Mouse (Mus musculus): ENCODE measurements around the gene Grin2b. TPM values are rescaled to one million over a fixed set of nuclear protein-coding genes. Genes with fewer than 3 reads are reported as not detected.

The Grin2b gene
- total and polyA plus RNA-seq, 3 experiments = not detected

DNA sequence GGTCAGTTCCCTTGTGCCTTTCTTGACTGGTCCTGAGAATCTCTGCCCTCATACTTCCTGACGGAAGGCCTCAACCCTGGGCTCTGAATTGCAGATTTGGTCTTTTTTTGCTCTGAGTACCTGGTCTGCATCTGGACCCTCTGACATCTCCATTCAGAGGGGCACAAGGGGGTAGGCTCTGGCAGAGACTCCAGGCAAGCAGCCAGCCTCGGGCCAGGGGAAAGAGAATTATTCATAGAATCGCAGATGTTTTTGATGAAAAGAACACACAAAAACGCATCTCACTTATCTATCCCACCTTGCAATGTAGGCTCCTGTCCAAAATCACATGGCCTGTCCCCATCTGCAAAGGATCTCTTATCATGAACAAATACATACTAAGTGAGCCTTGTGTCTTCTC is 147.5 kb downstream of the Grin2b start:
- Histone ChIP-seq H3K79me2 (replicated peaks; ENCODE audit: control insufficient read depth, extremely low read depth, insufficient read depth, poor library complexity, severe bottlenecking) (no peaks in the 10 kb centered on the region), H3K4me3 (replicated peaks in 1 of 3; ENCODE audit: low read depth in 2 of 3, low read length in 2 of 3, poor library complexity in 1 of 3) (no peak overlapping the region), H3K9ac (ENCODE audit: insufficient read depth, low read depth) (no peak overlapping the region), H3K4me2 (ENCODE audit: insufficient read depth, low read depth, poor library complexity, severe bottlenecking) (no peak overlapping the region), H3K27me3 (replicated peaks) (no peaks in the 10 kb centered on the region), H3K36me3 (replicated peaks in 1 of 2; ENCODE audit: control insufficient read depth in 1 of 2, insufficient read depth in 1 of 2, low read length in 1 of 2) (no peaks in the 10 kb centered on the region), H3K27ac (ENCODE audit: insufficient read depth, low read depth) (no peak overlapping the region), H3K9me3 (replicated peaks; ENCODE audit: low read length) (peaks cover 84% of the 10 kb centered on the region), H3K4me1 (ENCODE audit: control insufficient read depth in 1 of 2, insufficient read depth in 2 of 2) (no peaks in the 10 kb centered on the region)
- in situ Hi-C loops (cut with MboI; ENCODE audit: low pct_ligation_motif_present, low pct_unique_long_range_greater_than_20kb, low sequenced_read_pairs) = no loop called here
- no peak for TF ChIP-seq ETS1 (conservative IDR thresholded peaks at IDR 0.05; ENCODE audit: low read depth, low read length)
- no peak for TF ChIP-seq ZMIZ1 (IDR thresholded peaks at IDR 0.05; ENCODE audit: low read depth, low read length)
- TF ChIP-seq GABPA (IDR thresholded peaks at IDR 0.05; ENCODE audit: insufficient replicate concordance, low read depth, low read length) = no peak
- TF ChIP-seq JUND (conservative IDR thresholded peaks at IDR 0.05; ENCODE audit: low read depth, low read length) = no peak
- no peak for TF ChIP-seq IRF4 (IDR thresholded peaks at IDR 0.05; ENCODE audit: low read depth, low read length)
- no peak for TF ChIP-seq ZNF384 (IDR thresholded peaks at IDR 0.05; ENCODE audit: low read depth, low read length)
- TF ChIP-seq MAZ (IDR thresholded peaks at IDR 0.05; ENCODE audit: low read depth, low read length) = no peak
- TF ChIP-seq TCF12 (IDR thresholded peaks at IDR 0.05; ENCODE audit: low read depth, low read length) = no peak
- no peak for TF ChIP-seq UBTF (IDR thresholded peaks at IDR 0.05; ENCODE audit: low read depth, low read length)
- no peak for DNase-seq (ENCODE audit: extremely low read depth)
- dilution Hi-C loops (cut with MboI; ENCODE audit: extremely low pct_ligation_motif_present, extremely low pct_unique_long_range_greater_than_20kb, low sequenced_read_pairs) = no loop called here

DNA sequence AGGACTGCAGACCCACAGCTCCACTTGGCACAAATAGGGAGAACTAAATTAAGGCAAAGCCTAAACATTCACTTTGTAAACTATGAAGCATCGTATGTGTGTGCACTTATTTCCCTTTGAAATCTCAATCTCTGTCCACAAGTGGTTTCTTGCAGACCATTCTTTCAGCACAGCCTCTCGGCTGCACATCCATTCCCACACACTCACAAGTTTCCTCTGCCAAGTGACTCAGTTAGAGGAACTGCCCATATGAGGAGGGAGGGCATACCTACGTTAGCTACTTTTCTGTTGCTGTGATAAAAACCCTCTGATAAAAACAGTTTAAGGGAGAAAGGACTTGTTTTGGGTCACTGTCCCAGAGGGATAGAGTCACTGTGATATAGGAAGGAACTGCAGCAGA is 152.9 kb downstream of the Grin2b start:
- Histone ChIP-seq H3K27me3 (replicated peaks) (no peaks in the 10 kb centered on the region), H3K36me3 (replicated peaks in 1 of 2; ENCODE audit: control insufficient read depth in 1 of 2, insufficient read depth in 1 of 2, low read length in 1 of 2) (no peaks in the 10 kb centered on the region), H3K4me1 (ENCODE audit: control insufficient read depth in 1 of 2, insufficient read depth in 2 of 2) (no peaks in the 10 kb centered on the region), H3K9me3 (replicated peaks; ENCODE audit: low read length) (peaks cover 73% of the 10 kb centered on the region), H3K79me2 (replicated peaks; ENCODE audit: control insufficient read depth, extremely low read depth, insufficient read depth, poor library complexity, severe bottlenecking) (no peaks in the 10 kb centered on the region), H3K27ac (ENCODE audit: insufficient read depth, low read depth) (no peak overlapping the region), H3K9ac (ENCODE audit: insufficient read depth, low read depth) (no peak overlapping the region), H3K4me3 (replicated peaks in 1 of 3; ENCODE audit: low read depth in 2 of 3, low read length in 2 of 3, poor library complexity in 1 of 3) (no peak overlapping the region), H3K4me2 (ENCODE audit: insufficient read depth, low read depth, poor library complexity, severe bottlenecking) (no peak overlapping the region)
- in situ Hi-C loops (cut with MboI; ENCODE audit: low pct_ligation_motif_present, low pct_unique_long_range_greater_than_20kb, low sequenced_read_pairs) = no loop called here
- TF ChIP-seq USF1 (IDR thresholded peaks at IDR 0.05; ENCODE audit: low read depth, low read length) (no peak), ETS1 (conservative IDR thresholded peaks at IDR 0.05; ENCODE audit: low read depth, low read length) (no peak), GABPA (IDR thresholded peaks at IDR 0.05; ENCODE audit: insufficient replicate concordance, low read depth, low read length) (no peak), IRF4 (IDR thresholded peaks at IDR 0.05; ENCODE audit: low read depth, low read length) (no peak), MEF2A (IDR thresholded peaks at IDR 0.05; ENCODE audit: borderline replicate concordance, low read depth, low read length) (no peak), JUND (conservative IDR thresholded peaks at IDR 0.05; ENCODE audit: low read depth, low read length) (no peak), PAX5 (IDR thresholded peaks at IDR 0.05; ENCODE audit: low read length) (no peak), JUN (IDR thresholded peaks at IDR 0.05; ENCODE audit: insufficient read depth, low read depth, low read length) (no peak), MAFK (IDR thresholded peaks at IDR 0.05; ENCODE audit: insufficient replicate concordance, low read length) (no peak), MAX (IDR thresholded peaks at IDR 0.05; ENCODE audit: low read length) (no peak), ZMIZ1 (IDR thresholded peaks at IDR 0.05; ENCODE audit: low read depth, low read length) (no peak), BHLHE40 (IDR thresholded peaks at IDR 0.05; ENCODE audit: low read depth, low read length) (no peak), TBP (conservative IDR thresholded peaks at IDR 0.05; ENCODE audit: low read depth, low read length) (no peak), UBTF (IDR thresholded peaks at IDR 0.05; ENCODE audit: low read depth, low read length) (no peak), E2F4 (IDR thresholded peaks at IDR 0.05; ENCODE audit: insufficient replicate concordance, low read depth, low read length) (no peak)
- dilution Hi-C loops (cut with MboI; ENCODE audit: extremely low pct_ligation_motif_present, extremely low pct_unique_long_range_greater_than_20kb, low sequenced_read_pairs) = no loop called here
- DNase-seq (ENCODE audit: extremely low read depth) = no peak
